Mouse (Mus musculus): ENCODE results near the gene Wdfy4. TPM values are rescaled to one million over a fixed set of nuclear protein-coding genes. Genes with fewer than 3 reads are reported as not detected.

The Wdfy4 gene
- total and polyA plus RNA-seq, 3 experiments: 2.5 to 4.2 (median 2.6) TPM

DNA sequence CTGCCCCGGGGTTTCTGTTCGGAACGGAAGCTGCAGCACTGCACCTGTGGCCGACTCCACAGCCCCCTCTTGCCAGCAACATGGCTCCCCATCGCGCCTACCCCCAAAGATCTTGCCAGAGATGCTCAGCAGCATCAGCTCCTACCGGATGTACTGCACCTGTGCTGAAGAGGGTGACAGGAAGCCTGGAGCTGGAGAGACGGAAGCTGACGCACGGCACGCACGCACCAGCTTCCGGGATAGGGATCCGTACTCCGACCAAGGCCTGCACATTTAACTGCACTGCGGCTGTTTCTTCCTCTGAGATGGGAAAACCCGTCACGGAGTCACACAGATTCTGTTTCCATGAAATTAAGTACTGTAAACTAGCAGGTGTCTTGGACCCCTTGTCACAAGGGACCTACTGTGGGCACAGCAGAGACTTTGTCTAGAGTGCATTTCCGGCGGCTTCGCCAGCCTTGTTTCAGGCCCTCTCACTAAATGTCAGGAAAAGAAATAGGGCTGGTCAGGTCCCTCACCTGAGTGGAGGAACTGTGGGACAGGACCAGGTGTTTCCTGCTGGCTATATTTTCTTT is 4.6 kb upstream of the Wdfy4 start:
- no peak for DNase-seq

DNA sequence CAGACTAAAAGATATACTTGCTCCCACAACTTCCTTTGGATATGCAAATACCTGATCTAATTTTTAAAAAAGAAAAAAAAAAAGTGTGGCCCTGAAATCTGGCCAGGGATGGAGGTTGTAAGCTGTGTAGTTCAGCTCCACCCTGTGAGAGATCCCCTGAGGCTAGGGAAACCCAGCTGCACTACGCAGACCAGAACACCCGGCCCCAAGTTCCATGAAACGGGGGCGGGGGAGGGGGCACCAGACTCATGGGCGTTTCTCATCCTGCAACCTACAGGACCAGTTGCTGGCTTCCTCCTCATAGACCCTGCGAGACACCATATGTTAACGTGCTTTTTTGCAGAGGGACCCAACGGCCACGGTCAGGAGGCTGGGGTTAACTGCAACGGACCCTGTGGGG is 3.9 kb upstream of the Wdfy4 start:
- no peak for DNase-seq

DNA sequence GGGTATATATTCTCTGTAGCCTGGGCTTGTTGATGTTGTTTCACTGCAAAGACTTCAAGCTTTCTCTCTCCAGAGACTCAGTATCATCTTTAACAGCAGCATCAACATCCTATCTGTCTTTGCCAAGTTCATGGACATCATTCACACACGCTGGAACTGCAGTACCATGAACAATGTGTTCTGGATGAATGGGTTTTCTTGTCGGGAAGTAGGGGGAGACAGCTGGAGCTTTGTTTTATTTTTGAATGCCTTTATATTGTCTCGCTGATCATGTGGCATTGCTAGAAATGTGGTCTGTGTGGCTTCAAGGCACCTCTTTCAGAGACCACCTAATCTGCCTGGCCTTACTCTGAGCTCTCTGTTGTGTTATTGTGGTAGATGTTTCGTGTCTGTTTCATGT is 1.9 kb upstream of the Wdfy4 start:
- DNase-seq: no peak

- no peak for DNase-seq
These were observed 5.2 kb downstream of the Wdfy4 start for GRCm38 (mm10) chr14:33180102-33180501.

DNA sequence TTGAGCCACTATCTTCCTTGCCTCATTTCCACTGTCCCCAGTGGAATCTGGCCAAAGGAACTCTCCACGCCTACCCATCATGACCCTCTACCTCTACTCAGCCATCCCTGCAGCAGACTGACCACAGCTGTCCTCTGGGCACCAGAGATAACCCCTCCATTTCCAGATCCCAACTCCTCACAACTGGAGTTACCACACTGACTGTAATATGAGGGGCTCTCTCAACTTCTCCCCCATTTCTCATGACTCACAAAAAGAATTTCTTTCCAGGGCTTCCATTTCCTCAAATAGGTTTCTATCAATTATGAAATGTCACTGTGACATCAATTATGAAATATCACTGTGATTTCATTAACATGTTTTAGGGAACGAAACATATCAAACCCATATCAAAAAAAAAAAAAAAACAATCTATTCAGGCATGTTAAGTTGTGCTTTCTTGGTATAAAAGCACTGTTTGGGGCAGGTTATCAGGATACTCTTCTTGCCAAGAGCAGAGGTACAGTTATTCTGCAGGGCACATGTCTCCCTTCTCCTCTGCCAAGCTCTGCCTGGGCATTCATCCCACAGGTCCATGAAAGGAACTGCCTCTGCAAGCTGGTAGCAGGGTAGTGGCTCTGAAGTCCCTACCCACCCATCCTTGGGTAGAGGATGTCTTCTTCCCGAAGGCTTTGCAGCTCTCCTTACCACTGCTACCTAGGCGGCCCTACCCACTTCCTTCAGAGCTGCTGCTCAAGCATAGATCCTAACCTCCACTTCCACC is 10.1 kb downstream of the Wdfy4 start:
- no peak for DNase-seq

DNA sequence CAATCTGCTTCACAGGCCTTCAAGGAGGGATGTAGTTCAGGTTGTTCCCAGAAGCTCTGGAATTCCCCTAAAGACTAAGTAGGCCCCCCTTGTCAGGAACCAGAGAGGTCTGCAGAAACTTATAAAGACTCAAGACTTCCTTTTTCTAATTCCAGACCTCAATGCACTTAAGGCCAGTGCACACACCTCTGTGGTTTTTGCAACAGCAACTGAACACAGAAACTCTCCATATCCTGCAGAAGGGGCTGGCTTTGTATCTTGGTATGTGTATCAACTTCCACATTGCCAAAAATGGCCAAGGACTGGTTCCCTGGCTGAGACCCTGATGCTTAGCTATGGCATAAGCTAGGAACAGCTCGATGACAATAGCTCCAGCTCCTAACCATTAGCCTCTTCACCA is 13.4 kb downstream of the Wdfy4 start:
- DNase-seq: no peak

DNA sequence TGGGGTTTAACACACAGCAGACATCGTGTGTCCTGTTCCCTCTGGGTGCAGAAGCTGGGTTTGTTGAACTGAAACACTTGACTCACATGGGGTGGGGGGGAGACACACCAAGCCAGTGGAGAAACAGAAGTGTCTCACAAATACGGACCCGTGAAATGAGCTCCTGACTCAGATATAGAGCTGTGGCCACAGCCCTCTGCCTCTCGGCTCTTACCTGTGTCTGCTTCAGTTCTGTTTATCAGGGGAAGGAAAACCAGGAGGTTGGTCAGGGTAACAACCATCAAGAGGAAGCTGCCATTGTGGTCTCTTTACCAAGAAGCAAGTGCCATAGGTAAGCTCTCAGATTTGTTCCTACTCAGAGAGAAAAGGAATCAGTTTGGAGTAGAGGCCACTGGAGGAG is 16.6 kb downstream of the Wdfy4 start:
- no peak for DNase-seq

GRCm38 (mm10) chr14:33162238-33162637 is 23.1 kb downstream of the Wdfy4 start:
- no peak for DNase-seq

DNA sequence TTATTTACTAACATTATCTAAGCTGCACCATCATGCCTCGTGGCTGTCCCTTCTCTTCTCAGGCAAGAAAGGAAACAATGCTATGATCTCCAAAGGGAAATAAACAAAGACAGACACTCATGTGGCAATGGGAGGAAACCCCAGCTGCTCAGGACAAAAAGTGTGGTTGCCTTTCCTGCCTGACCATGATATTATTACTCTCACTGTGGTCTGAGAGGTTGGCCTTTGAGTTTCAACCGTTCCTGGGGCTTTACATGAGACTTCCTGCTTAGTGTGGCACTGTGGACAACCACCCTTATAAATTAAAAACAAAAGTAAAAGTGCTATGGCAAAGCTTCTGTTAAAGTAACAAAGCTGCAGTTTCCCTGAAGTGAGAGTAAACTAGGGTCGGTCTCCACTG is 27.0 kb downstream of the Wdfy4 start:
- DNase-seq: no peak

DNA sequence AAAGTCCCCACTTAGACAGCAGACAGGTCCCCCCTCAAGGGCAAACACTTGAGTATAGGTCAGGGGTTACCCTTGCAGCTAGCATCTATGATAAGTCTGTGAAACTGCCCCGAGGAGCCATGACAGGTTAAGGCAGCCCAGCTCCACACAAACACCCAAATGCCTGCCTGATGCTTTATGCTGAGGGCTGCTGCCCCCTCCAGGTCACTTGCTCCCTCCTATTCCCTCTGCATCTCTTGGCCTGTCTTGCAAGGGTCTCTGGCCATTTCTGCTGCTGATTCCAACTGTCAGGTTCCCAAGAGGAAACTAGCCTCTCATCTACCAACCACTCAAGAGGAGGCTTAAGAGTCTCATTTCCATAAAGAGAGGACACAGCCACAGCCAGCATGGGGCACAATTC is 32.4 kb downstream of the Wdfy4 start:
- DNase-seq: no peak

- no peak for DNase-seq
These were observed 39.0 kb downstream of the Wdfy4 start for GRCm38 (mm10) chr14:33146287-33146686.

- no peak for DNase-seq
These were observed 48.5 kb downstream of the Wdfy4 start for GRCm38 (mm10) chr14:33136843-33137242.

GRCm38 (mm10) chr14:33135170-33135569 is 50.1 kb downstream of the Wdfy4 start:
- DNase-seq: no peak

DNA sequence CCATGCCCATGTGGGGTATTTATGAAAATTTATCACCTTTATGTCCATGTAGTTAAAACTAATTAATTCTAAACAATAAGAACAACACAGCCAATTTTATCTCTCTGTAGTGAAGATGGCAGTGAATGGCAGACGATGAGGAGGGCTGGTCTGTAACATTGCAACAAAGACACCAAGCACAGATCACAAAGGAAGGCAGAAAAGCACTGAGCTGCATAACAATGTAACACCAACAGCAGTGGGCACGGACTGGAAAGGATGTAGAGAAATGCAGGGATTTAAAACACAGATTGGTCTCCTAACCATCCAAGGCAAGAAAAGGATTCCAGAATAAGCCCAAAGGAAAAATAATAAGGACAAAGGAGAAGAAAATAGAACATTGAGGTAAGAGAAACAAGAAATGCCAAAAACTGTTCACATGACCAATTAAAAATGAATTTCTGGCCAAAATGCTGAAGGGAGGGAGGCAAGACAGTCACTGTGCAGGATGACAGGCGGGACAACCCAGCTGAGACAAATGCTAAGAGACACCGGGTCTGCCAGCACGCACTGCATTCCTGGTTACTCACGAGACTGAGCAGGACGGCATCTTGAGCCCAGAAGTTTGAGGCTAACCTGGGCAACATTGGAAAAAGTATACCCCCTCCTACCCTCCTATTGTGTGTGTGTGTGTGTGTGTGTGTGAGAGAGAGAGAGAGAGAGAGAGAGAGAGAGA is 54.1 kb downstream of the Wdfy4 start:
- DNase-seq: no peak

DNA sequence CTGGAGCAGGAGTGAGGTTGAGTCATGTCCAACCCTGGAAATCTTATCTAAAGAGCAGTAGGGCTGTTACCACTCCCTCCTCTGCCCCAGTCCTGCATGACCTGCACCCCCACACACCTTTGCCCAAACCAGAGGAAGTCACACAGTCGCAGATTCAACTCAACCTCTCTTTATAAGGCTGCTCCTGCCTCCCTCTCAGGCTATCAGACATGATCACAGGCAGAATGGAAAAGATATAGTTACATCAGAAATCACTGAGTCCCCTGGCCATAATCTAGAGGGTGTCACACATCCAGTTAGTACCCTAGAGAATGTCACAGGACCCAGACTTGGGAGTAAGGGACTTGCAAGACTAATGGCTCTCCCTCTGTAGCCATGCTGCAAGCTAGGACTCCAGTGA is 68.7 kb downstream of the Wdfy4 start:
- no peak for DNase-seq

DNA sequence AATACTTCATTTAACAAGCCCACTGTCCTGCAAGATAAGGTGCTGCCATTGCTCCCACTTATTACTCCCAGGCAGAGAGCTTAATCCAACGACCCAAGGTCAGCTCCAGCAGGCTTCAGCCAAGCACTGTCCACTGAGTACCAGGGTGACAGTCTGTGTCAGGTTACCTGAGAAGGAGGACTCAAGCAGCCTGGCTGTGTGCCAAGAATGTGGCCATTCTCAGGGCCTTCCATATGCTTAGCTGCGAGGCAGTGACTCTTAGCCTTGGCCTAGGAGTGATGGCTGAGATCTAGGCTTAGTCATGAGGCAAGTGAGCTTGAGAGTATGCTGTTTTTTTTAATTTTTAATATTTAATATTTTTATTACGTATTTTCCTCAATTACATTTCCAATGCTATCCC is 80.5 kb downstream of the Wdfy4 start:
- DNase-seq: no peak

GRCm38 (mm10) chr14:33101609-33102008 is 83.7 kb downstream of the Wdfy4 start:
- DNase-seq: no peak

- no peak for DNase-seq
These were observed 85.4 kb downstream of the Wdfy4 start for GRCm38 (mm10) chr14:33099926-33100325.

DNA sequence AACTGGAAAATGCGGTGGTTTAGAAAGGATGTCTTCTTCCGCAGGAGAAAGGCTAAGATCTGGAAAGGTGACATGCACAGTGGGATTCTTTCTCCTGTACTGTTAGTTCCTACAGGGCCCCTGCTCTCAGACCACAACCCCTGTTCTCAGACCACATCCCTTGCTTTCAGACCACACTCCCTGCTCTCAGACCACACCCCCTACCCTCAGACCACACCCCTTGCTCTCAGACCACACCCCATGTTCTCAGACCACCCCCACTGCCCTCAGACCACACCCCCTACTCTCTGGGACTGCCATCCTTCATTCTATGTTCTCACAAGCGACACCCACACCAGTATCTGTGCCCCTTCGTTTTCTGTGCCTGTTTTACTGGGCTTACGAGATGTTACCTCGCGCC is 86.2 kb downstream of the Wdfy4 start:
- DNase-seq: no peak

DNA sequence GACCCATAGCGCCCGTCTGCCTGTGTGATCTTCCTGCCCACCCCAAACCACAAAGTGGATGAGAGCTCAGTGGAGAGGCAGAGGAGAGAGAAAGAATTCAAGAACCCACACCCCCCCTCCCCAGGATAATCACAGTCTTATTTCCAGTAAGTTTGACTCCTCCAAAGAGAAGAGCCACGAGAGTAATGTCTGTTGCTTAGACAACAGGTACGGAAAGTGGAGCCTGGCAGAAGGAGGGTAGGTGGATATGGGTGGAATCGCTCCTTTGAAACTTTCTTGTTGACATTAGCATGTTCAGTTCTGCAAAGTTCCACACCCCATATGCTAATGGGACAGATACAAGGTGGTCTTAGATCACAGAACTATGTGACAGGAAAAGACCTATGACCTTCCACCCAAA is 88.8 kb downstream of the Wdfy4 start:
- DNase-seq: no peak

- no peak for DNase-seq
These were observed 102.0 kb downstream of the Wdfy4 start for GRCm38 (mm10) chr14:33083326-33083725.

DNA sequence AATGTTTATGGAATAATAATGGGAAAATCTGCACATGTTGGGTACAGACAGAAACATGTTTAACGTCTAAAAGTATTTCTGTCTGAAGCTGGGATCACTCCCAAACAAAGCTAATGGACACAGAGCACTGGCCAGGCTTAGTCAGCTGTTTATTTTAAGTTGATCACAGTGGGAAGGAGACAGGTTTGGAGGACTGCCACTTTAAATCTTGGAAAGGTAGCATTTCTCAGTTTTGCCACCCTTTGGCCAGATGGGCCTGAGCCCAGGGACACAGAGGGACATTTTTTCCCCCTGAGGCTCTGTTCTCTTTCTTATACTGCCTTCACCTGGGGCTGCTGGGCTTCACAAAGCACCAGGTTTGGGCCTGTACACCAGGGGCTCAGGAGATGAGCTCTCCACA is 103.0 kb downstream of the Wdfy4 start:
- DNase-seq: no peak

- DNase-seq: no peak
These were observed 103.9 kb downstream of the Wdfy4 start for GRCm38 (mm10) chr14:33081370-33081860.
